Mouse (Mus musculus): ENCODE data around the gene Amz1. TPM values are rescaled to one million over a fixed set of nuclear protein-coding genes. Genes with fewer than 3 reads are reported as not detected.

Amz1 gene
- total RNA-seq, 2 experiments from 2014 or later, result 0.17 to 1.5 TPM

DNA sequence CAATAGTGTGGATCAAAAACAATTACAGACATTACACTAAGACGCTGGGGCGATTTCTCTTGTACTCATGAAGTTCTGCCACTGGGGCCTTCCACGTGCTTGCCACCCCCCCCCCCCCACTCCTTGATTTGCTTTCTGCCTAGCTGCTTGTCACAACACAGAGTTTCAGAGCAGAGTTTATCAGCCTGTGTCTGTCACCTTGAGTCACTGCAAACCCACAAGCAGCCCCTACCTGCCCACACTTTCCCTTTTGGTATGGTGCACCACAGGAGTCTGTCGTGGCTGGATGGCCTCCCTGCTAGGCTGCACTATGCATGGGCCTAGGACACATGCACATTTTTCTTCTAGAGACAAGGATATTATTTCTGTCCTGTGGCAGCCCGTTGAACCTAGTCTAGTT is 74.8 kb downstream of the Amz1 start:
- no peak for DNase-seq (ENCODE audit: low spot score in 2 of 2)

DNA sequence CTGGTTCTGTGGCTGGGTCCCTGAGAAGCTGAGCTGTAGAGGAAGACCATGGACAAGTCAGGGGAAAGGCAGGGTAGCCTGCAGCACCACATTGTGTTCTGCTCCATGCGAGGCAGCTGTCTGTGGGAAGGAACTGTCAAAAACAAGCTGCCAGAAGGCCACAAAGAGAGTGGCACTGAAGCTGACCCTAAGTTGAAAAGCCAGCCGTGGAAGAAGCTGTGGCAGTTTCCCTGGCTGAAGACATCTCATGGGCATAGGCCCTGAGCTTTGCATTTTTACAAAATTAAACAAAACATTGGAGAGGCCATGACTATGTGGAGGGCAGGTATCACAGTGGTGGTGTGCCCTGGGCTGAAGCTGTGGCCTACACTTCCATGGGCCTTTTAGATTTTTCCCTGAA is 75.3 kb downstream of the Amz1 start:
- no peak for DNase-seq (ENCODE audit: low spot score in 2 of 2)

DNA sequence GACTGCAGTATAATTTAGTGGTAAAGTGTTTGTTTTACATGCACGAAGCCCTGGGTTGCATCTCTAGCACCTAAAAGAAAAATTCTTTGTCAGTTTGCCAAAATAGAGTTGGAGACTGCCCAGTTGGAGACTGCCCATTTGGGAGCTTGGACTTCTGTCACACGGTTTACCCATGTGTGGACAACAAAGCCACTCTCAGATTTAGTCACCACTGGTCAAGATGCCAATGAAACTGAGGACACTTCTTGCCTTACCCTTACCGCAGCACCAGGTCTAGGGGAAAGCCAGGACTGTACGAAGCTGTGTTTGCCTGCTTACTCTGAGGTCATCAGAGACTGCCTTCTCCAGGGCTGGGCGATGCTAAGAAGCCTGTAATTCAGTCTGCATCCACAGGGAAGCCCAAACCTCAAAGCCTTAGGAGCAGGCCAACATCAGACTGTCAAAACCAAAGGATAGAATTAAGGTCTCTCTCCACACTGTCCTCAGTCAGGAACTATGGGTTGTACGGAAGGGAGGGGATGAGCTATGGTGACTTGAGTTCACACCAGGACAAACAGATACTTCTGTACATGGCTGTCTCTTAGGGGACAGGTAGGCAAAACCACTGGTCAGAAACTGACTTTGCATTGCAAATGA is 76.5 kb downstream of the Amz1 start:
- DNase-seq (ENCODE audit: low spot score in 2 of 2), result peak in 1 of 2 experiments; percentile 33

DNA sequence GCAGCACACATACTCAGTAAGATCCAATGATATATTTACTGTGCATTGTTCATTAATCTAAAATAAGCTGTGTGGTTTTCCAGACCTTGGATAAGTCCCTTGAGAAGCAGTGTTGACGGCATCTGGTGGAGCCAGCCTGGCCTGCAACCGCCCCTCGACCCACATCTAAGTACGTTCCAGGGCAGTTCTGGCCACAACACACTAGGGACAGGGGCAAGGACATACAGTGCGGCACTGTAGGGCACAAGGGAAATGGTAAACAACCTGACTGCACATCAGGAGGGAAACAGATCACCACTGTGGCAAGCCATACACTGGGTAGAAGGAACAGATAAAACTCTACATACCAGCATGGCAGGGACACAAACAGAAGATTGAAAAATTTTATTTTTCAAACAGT is 77.9 kb downstream of the Amz1 start:
- no peak for DNase-seq (ENCODE audit: low spot score in 2 of 2)

DNA sequence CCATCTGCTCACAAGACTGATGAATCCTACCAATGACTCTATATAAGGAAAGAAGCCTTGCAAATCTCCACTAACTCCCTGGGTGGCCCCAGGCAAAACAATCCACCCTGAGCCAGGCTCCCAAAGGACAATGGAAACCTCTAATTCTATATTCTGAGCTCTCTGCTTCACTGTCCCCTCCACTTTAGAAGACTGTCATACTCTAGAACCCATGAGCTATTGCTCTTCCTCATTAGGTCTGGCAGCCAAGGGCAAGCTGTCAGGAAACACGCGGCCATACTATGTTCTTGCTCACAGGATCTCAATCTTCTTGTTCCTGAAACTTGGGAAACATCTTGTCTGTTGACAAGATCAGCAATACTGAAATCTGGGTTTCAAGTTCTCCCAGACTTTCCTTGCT is 82.3 kb downstream of the Amz1 start:
- DNase-seq (ENCODE audit: low spot score in 2 of 2), result no peak

DNA sequence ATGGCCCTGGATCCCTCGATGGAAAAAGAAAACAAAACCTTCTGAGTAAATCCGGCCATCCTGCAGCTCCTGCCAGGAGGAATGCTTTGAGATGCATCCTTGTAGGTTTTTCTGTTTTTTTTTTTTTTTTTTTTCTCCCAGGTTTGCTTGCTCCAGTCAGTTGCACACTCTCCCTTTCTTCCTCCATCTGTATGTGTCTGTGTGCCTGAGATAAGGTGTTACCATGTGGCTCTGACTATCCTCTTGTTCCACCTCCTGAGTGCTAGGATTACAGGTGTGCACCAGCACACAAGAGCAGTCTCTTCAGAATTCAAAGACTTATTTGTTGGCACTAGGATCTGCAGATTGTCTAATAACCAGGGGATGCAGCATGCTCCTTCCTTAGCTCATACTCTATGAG is 83.0 kb downstream of the Amz1 start:
- DNase-seq (ENCODE audit: low spot score in 2 of 2), result no peak

Other genes starting within 250 kb of the Amz1 start
- 10 to 100 TPM in 1 of 2 experiments, 1 to 10 TPM in 1; 6.3 to 10.6 TPM for gene Chst12, start 218.6 kb upstream of the Amz1 start, total RNA-seq (2021)
- not detected for gene Grifin, start 159.1 kb upstream of the Amz1 start, total RNA-seq (2021)
- gene Lfng, start 116.8 kb upstream of the Amz1 start, total RNA-seq (2021), result 10 to 100 TPM in 1 of 2 experiments, 1 to 10 TPM in 1; 9.8 to 12.3 TPM
- gene Ttyh3, start 75.1 kb upstream of the Amz1 start, total RNA-seq (2021), result 10 to 100 TPM; 26.5 to 70.6 TPM
- gene Iqce, start 21.7 kb upstream of the Amz1 start, total RNA-seq (2021), result 10 to 100 TPM; 11.4 to 14.3 TPM
- gene Brat1, start 19.1 kb upstream of the Amz1 start, total RNA-seq (2021), result 10 to 100 TPM; 12.7 to 14.9 TPM
- 100 to 1,000 TPM; 106 to 124 TPM for gene Gna12, start 106.3 kb downstream of the Amz1 start, total RNA-seq (2021)

Measured in adrenal gland, adult 18-20 months (tissue).